Mouse (Mus musculus): ENCODE data around the gene Tex9. TPM values are rescaled to one million over a fixed set of nuclear protein-coding genes. Genes with fewer than 3 reads are reported as not detected.

Gene Tex9
- polyA plus RNA-seq, 1 experiment from 2014 or later: 36.3 TPM

- Histone ChIP-seq H3K4me1 (peaks cover 18% of the 10 kb centered on the region; the same call in 1 of the 2 replicates), H3K27me3 (no peaks in the 10 kb centered on the region), H3K4me3 (no peak overlapping the region), H3K36me3 (no peaks in the 10 kb centered on the region), H3K9ac (no peak overlapping the region), H3K9me3 (no peaks in the 10 kb centered on the region), H3K27ac (no peak overlapping the region), H3K4me2 (replicated peaks) (no peak overlapping the region)
- no peak for ATAC-seq (ENCODE audit: low FRiP score, low read depth)
- 65% methylated on average over 11 of the region's 11 CpGs for WGBS
Observed at GRCm38 (mm10) chr9:72425300-72425850, 66.6 kb downstream of the Tex9 start.

- no peak for ATAC-seq (ENCODE audit: low FRiP score, low read depth)
- Histone ChIP-seq H3K9me3 (no peaks in the 10 kb centered on the region), H3K9ac (no peak overlapping the region), H3K36me3 (no peaks in the 10 kb centered on the region), H3K4me1 (peaks cover 18% of the 10 kb centered on the region; the same call in 1 of the 2 replicates), H3K27ac (no peak overlapping the region), H3K4me2 (replicated peaks) (no peak overlapping the region), H3K27me3 (no peaks in the 10 kb centered on the region), H3K4me3 (no peak overlapping the region)
- WGBS: 88% methylated on average over 2 of the region's 2 CpGs
Observed at GRCm38 (mm10) chr9:72422753-72423152, 69.3 kb downstream of the Tex9 start.

- H3K36me3 ChIP-seq: no peaks in the 10 kb centered on the region
- H3K27ac ChIP-seq: no peak overlapping the region
- 69% methylated on average over 11 of the region's 11 CpGs for WGBS
- H3K9ac ChIP-seq: no peak overlapping the region
- no peaks in the 10 kb centered on the region for H3K27me3 ChIP-seq
- H3K9me3 ChIP-seq: no peaks in the 10 kb centered on the region
- H3K4me1 ChIP-seq: peaks cover 18% of the 10 kb centered on the region; the same call in 1 of the 2 replicates
- ATAC-seq (ENCODE audit: low FRiP score, low read depth): no peak
- H3K4me3 ChIP-seq: no peak overlapping the region
- H3K4me2 ChIP-seq (replicated peaks): no peak overlapping the region
Observed at GRCm38 (mm10) chr9:72422284-72422683, 69.7 kb downstream of the Tex9 start.

- H3K4me2 ChIP-seq (replicated peaks): no peak overlapping the region
- WGBS: 69% methylated on average over 3 of the region's 3 CpGs
- H3K36me3 ChIP-seq: no peaks in the 10 kb centered on the region
- H3K9ac ChIP-seq: no peak overlapping the region
- no peaks in the 10 kb centered on the region for H3K9me3 ChIP-seq
- no peak overlapping the region for H3K27ac ChIP-seq
- H3K4me3 ChIP-seq: no peak overlapping the region
- no peaks in the 10 kb centered on the region for H3K27me3 ChIP-seq
- ATAC-seq (ENCODE audit: low FRiP score, low read depth): no peak
- peaks cover 9% of the 10 kb centered on the region; the same call in 1 of the 2 replicates for H3K4me1 ChIP-seq
Observed at GRCm38 (mm10) chr9:72420490-72420889, 71.5 kb downstream of the Tex9 start.

- Histone ChIP-seq H3K4me3 (no peak overlapping the region), H3K27ac (no peak overlapping the region), H3K4me1 (peaks cover 9% of the 10 kb centered on the region; the same call in 1 of the 2 replicates), H3K9me3 (no peaks in the 10 kb centered on the region), H3K4me2 (replicated peaks) (no peak overlapping the region), H3K9ac (no peak overlapping the region), H3K36me3 (no peaks in the 10 kb centered on the region), H3K27me3 (no peaks in the 10 kb centered on the region)
- no peak for ATAC-seq (ENCODE audit: low FRiP score, low read depth)
- 85% methylated on average over 3 of the region's 3 CpGs for WGBS
Observed at GRCm38 (mm10) chr9:72418443-72418842, 73.6 kb downstream of the Tex9 start.

- H3K27me3 ChIP-seq: no peaks in the 10 kb centered on the region
- ATAC-seq (ENCODE audit: low FRiP score, low read depth): no peak
- no peak overlapping the region for H3K4me2 ChIP-seq (replicated peaks)
- H3K4me1 ChIP-seq: no peaks in the 10 kb centered on the region
- no peaks in the 10 kb centered on the region for H3K9me3 ChIP-seq
- no peaks in the 10 kb centered on the region for H3K36me3 ChIP-seq
- H3K4me3 ChIP-seq: no peak overlapping the region
- no peak overlapping the region for H3K27ac ChIP-seq
- WGBS: 93% methylated on average over 2 of the region's 2 CpGs
- H3K9ac ChIP-seq: no peak overlapping the region
Observed at GRCm38 (mm10) chr9:72411746-72412145, 80.3 kb downstream of the Tex9 start.

GRCm38 (mm10) chr9:72409381-72410225 lies 82.4 kb downstream of the Tex9 start:
- Histone ChIP-seq H3K27ac (no peak overlapping the region), H3K4me2 (replicated peaks) (no peak overlapping the region), H3K9me3 (no peaks in the 10 kb centered on the region), H3K27me3 (no peaks in the 10 kb centered on the region), H3K36me3 (no peaks in the 10 kb centered on the region), H3K4me1 (no peaks in the 10 kb centered on the region), H3K4me3 (no peak overlapping the region), H3K9ac (no peak overlapping the region)
- no peak for ATAC-seq (ENCODE audit: low FRiP score, low read depth)
- 58% methylated on average over 15 of the region's 15 CpGs for whole genome bisulfite sequencing

- ATAC-seq (ENCODE audit: low FRiP score, low read depth): peak; percentile 84
- no peaks in the 10 kb centered on the region for H3K36me3 ChIP-seq
- no peaks in the 10 kb centered on the region for H3K9me3 ChIP-seq
- WGBS: 9% methylated on average over 12 of the region's 12 CpGs
- H3K27ac ChIP-seq: no peak overlapping the region
- H3K4me1 ChIP-seq: no peaks in the 10 kb centered on the region
- no peaks in the 10 kb centered on the region for H3K27me3 ChIP-seq
- peak overlapping the region; percentile 55; the same call in 1 of the 2 replicates for H3K9ac ChIP-seq
- H3K4me3 ChIP-seq: peak overlapping the region; percentile 37
- peak overlapping the region; percentile 59 for H3K4me2 ChIP-seq (replicated peaks)
Observed at GRCm38 (mm10) chr9:72408131-72408586, 83.9 kb downstream of the Tex9 start.

- Histone ChIP-seq H3K4me3 (no peak overlapping the region), H3K36me3 (no peaks in the 10 kb centered on the region), H3K4me2 (replicated peaks) (no peak overlapping the region), H3K9ac (no peak overlapping the region), H3K27me3 (no peaks in the 10 kb centered on the region), H3K9me3 (no peaks in the 10 kb centered on the region), H3K4me1 (no peaks in the 10 kb centered on the region), H3K27ac (no peak overlapping the region)
- 84% methylated on average over 9 of the region's 9 CpGs for WGBS
- no peak for ATAC-seq (ENCODE audit: low FRiP score, low read depth)
Observed at GRCm38 (mm10) chr9:72405882-72406638, 86.0 kb downstream of the Tex9 start.

- H3K4me3 ChIP-seq: no peak overlapping the region
- ATAC-seq (ENCODE audit: low FRiP score, low read depth): no peak
- no peak overlapping the region for H3K9ac ChIP-seq
- no peaks in the 10 kb centered on the region for H3K9me3 ChIP-seq
- no peaks in the 10 kb centered on the region for H3K4me1 ChIP-seq
- H3K36me3 ChIP-seq: no peaks in the 10 kb centered on the region
- no peak overlapping the region for H3K27ac ChIP-seq
- no peaks in the 10 kb centered on the region for H3K27me3 ChIP-seq
- H3K4me2 ChIP-seq (replicated peaks): no peak overlapping the region
- 62% methylated on average over 3 of the region's 3 CpGs for WGBS
Observed at GRCm38 (mm10) chr9:72404934-72405333, 87.1 kb downstream of the Tex9 start.

- no peaks in the 10 kb centered on the region for H3K9me3 ChIP-seq
- no peaks in the 10 kb centered on the region for H3K36me3 ChIP-seq
- no peaks in the 10 kb centered on the region for H3K27me3 ChIP-seq
- H3K4me1 ChIP-seq: no peaks in the 10 kb centered on the region
- H3K4me2 ChIP-seq (replicated peaks): no peak overlapping the region
- no peak overlapping the region for H3K27ac ChIP-seq
- H3K4me3 ChIP-seq: no peak overlapping the region
- WGBS: 83% methylated on average over 8 of the region's 8 CpGs
- no peak for ATAC-seq (ENCODE audit: low FRiP score, low read depth)
- no peak overlapping the region for H3K9ac ChIP-seq
Observed at GRCm38 (mm10) chr9:72404446-72404845, 87.6 kb downstream of the Tex9 start.

- ATAC-seq (ENCODE audit: low FRiP score, low read depth): no peak
- H3K4me1 ChIP-seq: no peaks in the 10 kb centered on the region
Observed at GRCm38 (mm10) chr9:72403421-72403820, 88.6 kb downstream of the Tex9 start.

More at GRCm38 (mm10) chr9:72403421-72403820, 88.6 kb downstream of the Tex9 start:
- no peak overlapping the region for H3K4me2 ChIP-seq (replicated peaks)
- WGBS: 63% methylated on average over 6 of the region's 6 CpGs
- H3K36me3 ChIP-seq: no peaks in the 10 kb centered on the region
- H3K9ac ChIP-seq: no peak overlapping the region
- no peak overlapping the region for H3K4me3 ChIP-seq
- no peaks in the 10 kb centered on the region for H3K27me3 ChIP-seq
- H3K27ac ChIP-seq: no peak overlapping the region
- no peaks in the 10 kb centered on the region for H3K9me3 ChIP-seq

Data from limb, embryonic 13.5 days (tissue).